Mouse (Mus musculus) forebrain, embryonic 15.5 days (tissue): ENCODE measurements around the gene Sufu. TPM values are rescaled to one million over a fixed set of nuclear protein-coding genes. Genes with fewer than 3 reads are reported as not detected.
A peak's percentile ranks its signal among the peaks of the same experiment; 100 is the strongest.

ENCODE experiments used
- ATAC-seq: fragments of 200-750 bp; cut with Nextera tagmentation; replicated peaks from 2 replicates; pipeline ENCODE4 v1.8.0; 2017; ENCODE audit warnings: mild to moderate bottlenecking, moderate TSS enrichment, moderate library complexity
- H3K27ac ChIP-seq: fragments of 300-500 bp; sonication (generic); replicated peaks from 2 replicates; pipeline ENCODE4 v1.5.1; 2015; ENCODE audit warnings: mild to moderate bottlenecking, inconsistent platforms
- H3K27me3 ChIP-seq: fragments of 300-500 bp; sonication (generic); 2 replicates; pipeline ENCODE4 v1.6.1; 2015; ENCODE audit warnings: inconsistent platforms
- H3K36me3 ChIP-seq: fragments of 300-500 bp; sonication (generic); 2 replicates; pipeline ENCODE4 v1.6.1; 2015; ENCODE audit warnings: mild to moderate bottlenecking, inconsistent platforms
- H3K4me1 ChIP-seq: fragments of 300-500 bp; sonication (generic); 2 replicates; pipeline ENCODE4 v1.6.1; 2015; ENCODE audit warnings: inconsistent platforms
- H3K4me2 ChIP-seq: fragments of 300-500 bp; sonication (generic); replicated peaks from 2 replicates; pipeline ENCODE4 v1.6.1; 2015; ENCODE audit warnings: mild to moderate bottlenecking, inconsistent platforms
- H3K4me3 ChIP-seq: fragments of 300-500 bp; sonication (generic); 2 replicates; pipeline ENCODE4 v1.5.1; 2015; ENCODE audit warnings: mild to moderate bottlenecking, inconsistent platforms
- H3K9ac ChIP-seq: fragments of 300-500 bp; sonication (generic); replicated peaks from 2 replicates; pipeline ENCODE4 v1.6.1; 2015; ENCODE audit warnings: mild to moderate bottlenecking, inconsistent platforms
- H3K9me3 ChIP-seq: fragments of 300-500 bp; sonication (generic); 2 replicates; pipeline ENCODE4 v1.6.1; 2016; ENCODE audit warnings: inconsistent platforms
- WGBS: fragments of 180-500 bp; shearing (Covaris S2); methylation state at CpG from one replicate; pipeline ENCODE4 v1.1.7; 2015; ENCODE audit warnings: mixed read lengths; 5-methylcytosine and 5-hydroxymethylcytosine counted together
- polyA plus RNA-seq: library from polyadenylated mRNA; unstranded; fragments of >200 nt; fragmentation: Nextera tagmentation; extraction: Ambion mirVana; gene quantifications from 2 replicates; pipeline ENCODE4 v1.2.1, GENCODE M21; 2015

The Sufu gene
- polyA plus RNA-seq, 1 experiment from 2014 or later, result 30.5 TPM

DNA sequence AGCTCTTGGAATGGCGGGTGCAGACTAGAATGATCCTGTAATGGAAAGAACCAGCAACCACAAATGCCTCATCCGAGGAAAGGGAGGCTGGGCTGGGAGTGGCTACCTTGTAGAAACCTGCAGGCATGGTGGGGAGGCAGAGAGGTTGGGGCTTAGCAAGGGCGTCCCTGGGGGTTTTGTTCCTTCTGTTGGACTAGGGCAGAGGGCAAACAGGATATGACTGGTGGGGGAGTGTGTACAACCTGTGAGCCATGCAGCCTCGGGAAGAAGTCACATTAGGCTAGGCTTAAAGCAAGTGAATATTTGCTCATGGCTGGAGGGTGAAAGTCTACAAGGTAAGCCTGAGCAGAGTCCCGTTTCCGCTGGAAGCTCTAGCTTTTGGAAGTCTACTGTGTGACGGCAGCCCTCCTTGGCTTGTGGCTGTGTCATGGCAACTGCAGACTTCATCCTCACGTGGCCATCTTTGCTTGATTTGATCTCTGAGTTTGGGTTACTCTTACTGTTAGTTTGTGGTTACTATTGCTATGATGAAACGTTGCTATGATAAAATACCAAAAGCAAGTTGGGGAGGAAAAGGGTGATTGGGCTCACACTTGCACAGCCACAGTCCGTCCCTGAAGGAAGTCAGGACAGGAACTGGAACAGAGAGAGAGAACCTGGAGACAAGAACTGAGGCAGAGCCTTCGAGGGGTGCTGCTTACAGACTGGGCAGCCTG, 33.2 kb upstream of the Sufu start:
- no peaks in the 10 kb centered on the region for H3K36me3 ChIP-seq
- ATAC-seq, result no peak
- no peak overlapping the region for H3K27ac ChIP-seq
- H3K9ac ChIP-seq, result no peak overlapping the region
- no peak overlapping the region for H3K4me2 ChIP-seq
- no peaks in the 10 kb centered on the region for H3K9me3 ChIP-seq
- WGBS, result 87% methylated on average over 11 of the region's 11 CpGs
- H3K27me3 ChIP-seq, result no peaks in the 10 kb centered on the region
- H3K4me3 ChIP-seq, result no peak overlapping the region
- no peaks in the 10 kb centered on the region for H3K4me1 ChIP-seq

DNA sequence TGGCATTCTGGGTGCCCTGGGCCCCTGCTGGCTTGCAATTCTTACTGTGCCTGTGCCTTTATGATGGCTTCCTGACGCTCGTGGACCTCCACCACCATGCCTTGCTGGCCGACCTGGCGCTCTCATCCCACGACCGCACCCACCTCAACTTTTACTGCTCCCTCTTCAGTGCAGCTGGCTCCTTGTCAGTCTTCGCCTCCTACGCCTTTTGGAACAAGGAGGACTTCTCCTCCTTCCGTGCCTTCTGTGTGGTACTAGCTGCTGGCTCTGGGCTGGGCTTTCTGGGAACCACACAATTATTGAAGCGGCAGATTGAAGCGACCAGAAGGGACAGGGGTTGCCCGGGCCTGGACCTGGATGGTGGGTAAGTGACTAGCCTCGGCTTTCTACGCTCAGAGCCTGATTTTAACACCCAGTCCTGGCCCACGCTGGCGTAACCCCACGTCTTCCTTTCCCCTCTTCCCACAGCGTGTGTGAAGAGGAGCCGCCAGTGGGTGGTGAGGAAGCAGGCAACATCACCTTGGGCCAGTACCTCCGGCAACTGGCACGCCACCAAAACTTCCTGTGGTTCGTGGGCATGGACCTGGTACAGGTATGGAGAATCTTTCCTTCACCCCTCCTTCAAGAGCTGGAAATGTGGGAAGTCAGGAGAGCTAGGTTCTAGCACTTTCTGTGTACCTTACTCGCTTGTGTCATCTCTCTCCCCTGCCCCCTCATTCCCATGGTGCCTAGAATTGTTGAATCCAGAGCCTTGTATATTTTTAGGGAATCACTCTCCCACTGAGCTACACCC, 28.7 kb upstream of the Sufu start:
- no peak overlapping the region for H3K4me2 ChIP-seq
- H3K9ac ChIP-seq, result no peak overlapping the region
- no peak for ATAC-seq
- no peak overlapping the region for H3K4me3 ChIP-seq
- no peaks in the 10 kb centered on the region for H3K36me3 ChIP-seq
- no peaks in the 10 kb centered on the region for H3K27me3 ChIP-seq
- 89% methylated on average over 23 of the region's 23 CpGs for WGBS
- no peaks in the 10 kb centered on the region for H3K9me3 ChIP-seq
- no peak overlapping the region for H3K27ac ChIP-seq
- no peaks in the 10 kb centered on the region for H3K4me1 ChIP-seq

DNA sequence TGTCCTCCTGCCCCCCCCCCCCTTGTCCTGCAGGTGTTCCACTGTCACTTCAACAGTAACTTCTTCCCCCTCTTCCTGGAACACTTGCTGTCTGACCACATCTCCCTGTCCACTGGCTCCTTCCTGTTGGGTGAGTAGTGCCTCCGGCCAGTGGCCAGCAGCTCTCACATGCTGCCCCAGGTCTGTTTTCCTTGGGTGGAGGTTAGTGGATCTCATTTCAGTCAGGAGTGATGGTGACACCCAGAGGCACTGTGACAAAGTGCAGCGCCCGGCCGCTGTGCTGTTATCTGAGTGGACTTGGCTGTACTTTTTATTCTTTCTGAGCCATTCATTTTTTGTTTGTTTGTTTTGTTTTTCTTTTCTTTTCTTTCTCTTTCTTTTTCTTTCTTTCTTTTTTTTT, 27.5 kb upstream of the Sufu start:
- Histone ChIP-seq H3K4me1 (peaks cover under 1% of the 10 kb centered on the region; the same call in 1 of the 2 replicates), H3K4me2 (no peak overlapping the region), H3K36me3 (no peaks in the 10 kb centered on the region), H3K27ac (no peak overlapping the region), H3K9me3 (no peaks in the 10 kb centered on the region), H3K9ac (no peak overlapping the region), H3K27me3 (no peaks in the 10 kb centered on the region), H3K4me3 (no peak overlapping the region)
- ATAC-seq, result no peak
- 30% methylated on average over 4 of the region's 4 CpGs for whole genome bisulfite sequencing

DNA sequence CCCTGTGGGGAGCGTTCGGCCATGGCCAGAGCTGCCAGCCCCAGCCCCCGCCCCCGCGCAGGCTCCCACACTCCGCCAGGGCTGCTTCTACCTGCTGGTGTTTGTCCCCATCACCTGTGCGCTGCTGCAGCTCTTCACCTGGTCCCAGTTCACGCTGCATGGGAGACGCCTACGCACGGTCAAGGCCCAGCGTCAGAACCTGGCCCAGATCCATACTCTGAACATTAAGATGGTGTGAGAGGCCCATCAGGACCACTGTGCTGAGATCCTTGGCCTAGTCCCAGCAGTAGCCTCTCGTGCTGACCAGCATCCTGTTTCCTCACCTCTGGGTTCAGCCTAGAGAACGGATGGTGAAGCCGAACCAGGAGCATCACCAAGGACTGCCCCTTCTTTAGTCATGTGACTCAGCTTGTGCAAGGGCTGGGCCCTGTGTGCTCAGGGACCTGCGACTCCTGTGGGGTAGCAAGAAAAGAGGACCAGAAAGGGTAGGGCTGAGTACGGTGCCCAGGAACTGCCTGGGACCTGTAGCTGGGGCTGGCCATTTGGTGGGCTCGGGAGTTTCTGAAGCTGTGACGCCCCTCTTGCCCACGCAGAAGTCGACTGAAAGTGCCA, 22.1 kb upstream of the Sufu start:
- ATAC-seq, result peak; percentile 59

DNA sequence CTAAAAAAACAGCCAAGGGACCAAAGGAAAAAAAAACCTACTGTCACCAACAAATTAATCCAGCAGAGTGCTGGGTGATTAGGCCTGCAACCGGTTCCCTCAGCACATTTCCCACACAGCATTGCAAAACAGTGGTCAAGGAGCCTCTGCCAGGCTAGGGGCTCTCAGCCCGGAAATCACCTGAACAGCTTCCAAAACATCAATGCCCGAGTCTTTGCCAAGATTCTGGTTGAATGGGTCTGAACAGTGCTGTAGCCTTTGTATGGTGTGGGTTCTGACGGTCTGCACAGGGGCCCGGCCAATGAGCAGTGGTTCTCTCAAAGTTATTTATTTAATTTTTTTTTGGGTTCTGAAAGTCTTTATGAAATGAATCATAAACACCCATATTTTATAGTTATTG, 21.2 kb upstream of the Sufu start:
- peaks cover 13% of the 10 kb centered on the region for H3K4me1 ChIP-seq
- H3K4me3 ChIP-seq, result no peak overlapping the region
- 27% methylated on average over 5 of the region's 5 CpGs for WGBS
- H3K27me3 ChIP-seq, result no peaks in the 10 kb centered on the region
- no peak overlapping the region for H3K9ac ChIP-seq
- H3K9me3 ChIP-seq, result no peaks in the 10 kb centered on the region
- peaks cover 43% of the 10 kb centered on the region for H3K36me3 ChIP-seq
- peak; percentile 55; the same call in 1 of the 2 replicates for ATAC-seq
- H3K27ac ChIP-seq, result peak overlapping the region; percentile 42
- no peak overlapping the region for H3K4me2 ChIP-seq

More for the DNA sequence above, 22.1 kb upstream of the Sufu start:
- Histone ChIP-seq H3K27ac (peak overlapping the region; percentile 42), H3K9me3 (no peaks in the 10 kb centered on the region), H3K4me1 (peaks cover 13% of the 10 kb centered on the region), H3K27me3 (no peaks in the 10 kb centered on the region), H3K4me2 (no peak overlapping the region), H3K9ac (no peak overlapping the region; the same call in 1 of the 2 replicates), H3K36me3 (peaks cover 34% of the 10 kb centered on the region), H3K4me3 (no peak overlapping the region)
- WGBS, result 48% methylated on average over 21 of the region's 21 CpGs

DNA sequence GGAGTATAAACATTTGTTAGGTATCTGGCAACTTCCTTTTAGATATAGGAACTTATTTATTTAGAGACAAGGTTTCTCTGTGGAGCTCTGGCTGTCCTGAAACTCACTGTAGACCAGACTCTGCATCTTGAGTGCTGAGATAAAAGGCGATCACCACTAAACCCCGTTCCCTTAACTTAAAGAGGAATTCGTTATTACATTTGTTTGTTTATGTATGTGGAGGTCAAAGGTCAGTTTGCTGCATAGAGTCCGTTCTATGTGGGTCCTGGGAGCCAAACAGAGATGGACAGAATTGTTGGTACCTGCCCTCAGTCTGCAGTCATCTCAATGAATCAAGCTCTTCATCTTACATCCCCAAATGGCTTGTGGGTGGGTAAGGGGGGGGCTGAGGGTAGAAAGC, 20.8 kb upstream of the Sufu start:
- H3K27ac ChIP-seq, result 0 out of 2 replicates have a peak overlapping the region, but pooled peaks have one; percentile 4
- peaks cover 13% of the 10 kb centered on the region for H3K4me1 ChIP-seq
- ATAC-seq, result no peak
- H3K27me3 ChIP-seq, result no peaks in the 10 kb centered on the region
- no peak overlapping the region for H3K4me2 ChIP-seq
- H3K9ac ChIP-seq, result no peak overlapping the region
- H3K4me3 ChIP-seq, result no peak overlapping the region
- H3K9me3 ChIP-seq, result no peaks in the 10 kb centered on the region
- H3K36me3 ChIP-seq, result peaks cover 48% of the 10 kb centered on the region
- 68% methylated on average over 4 of the region's 4 CpGs for WGBS

DNA sequence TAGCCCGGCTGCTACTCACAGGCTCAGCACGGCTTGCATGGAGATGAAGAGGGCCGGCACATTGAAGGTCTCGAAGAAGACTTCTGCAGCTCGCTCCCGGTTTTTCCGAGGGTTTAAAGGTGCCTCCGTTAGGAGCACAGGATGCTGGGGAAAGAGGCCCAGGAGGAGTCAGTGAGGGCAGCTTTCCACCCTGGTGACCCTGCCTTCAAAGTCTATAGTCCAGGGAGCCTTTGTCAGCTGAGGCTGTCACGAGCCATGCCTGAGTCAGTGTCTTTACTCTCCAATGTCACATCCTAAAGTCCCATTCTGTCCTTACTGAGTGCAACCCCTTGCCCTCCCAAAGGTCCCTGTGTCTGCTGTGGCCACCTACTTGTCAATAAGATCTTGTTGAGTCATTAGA, 14.4 kb upstream of the Sufu start:
- H3K9ac ChIP-seq, result no peak overlapping the region
- H3K9me3 ChIP-seq, result no peaks in the 10 kb centered on the region
- H3K4me1 ChIP-seq, result no peaks in the 10 kb centered on the region
- 90% methylated on average over 9 of the region's 9 CpGs for WGBS
- no peak for ATAC-seq
- peaks cover 93% of the 10 kb centered on the region for H3K36me3 ChIP-seq
- H3K4me3 ChIP-seq, result no peak overlapping the region
- no peaks in the 10 kb centered on the region for H3K27me3 ChIP-seq
- H3K4me2 ChIP-seq, result no peak overlapping the region
- no peak overlapping the region for H3K27ac ChIP-seq

DNA sequence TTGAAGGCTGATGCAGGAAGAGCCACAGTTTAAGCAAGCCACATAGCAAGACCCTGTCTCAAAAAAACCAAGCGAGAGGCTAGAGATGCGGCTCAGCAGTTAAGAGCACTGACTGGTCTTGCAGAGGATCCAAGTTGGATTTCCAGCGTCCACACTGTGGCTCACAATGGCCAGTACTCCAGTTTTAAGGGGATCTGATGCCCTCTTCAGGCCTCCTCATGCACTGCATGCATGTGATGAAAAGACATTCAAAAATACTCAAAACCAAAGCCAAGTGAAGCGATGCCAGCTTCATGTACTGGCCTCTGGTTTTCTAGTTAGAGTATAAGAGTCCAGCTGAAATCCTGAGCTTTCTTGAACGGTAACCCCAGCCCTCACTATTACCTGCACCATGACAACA, 6.8 kb upstream of the Sufu start:
- H3K9me3 ChIP-seq, result no peaks in the 10 kb centered on the region
- H3K27ac ChIP-seq, result no peak overlapping the region
- no peak overlapping the region for H3K4me3 ChIP-seq
- ATAC-seq, result no peak
- peaks cover 24% of the 10 kb centered on the region for H3K36me3 ChIP-seq
- H3K4me2 ChIP-seq, result no peak overlapping the region
- peaks cover 20% of the 10 kb centered on the region for H3K4me1 ChIP-seq
- no peak overlapping the region for H3K9ac ChIP-seq
- no peaks in the 10 kb centered on the region for H3K27me3 ChIP-seq
- 81% methylated on average over 5 of the region's 5 CpGs for WGBS

DNA sequence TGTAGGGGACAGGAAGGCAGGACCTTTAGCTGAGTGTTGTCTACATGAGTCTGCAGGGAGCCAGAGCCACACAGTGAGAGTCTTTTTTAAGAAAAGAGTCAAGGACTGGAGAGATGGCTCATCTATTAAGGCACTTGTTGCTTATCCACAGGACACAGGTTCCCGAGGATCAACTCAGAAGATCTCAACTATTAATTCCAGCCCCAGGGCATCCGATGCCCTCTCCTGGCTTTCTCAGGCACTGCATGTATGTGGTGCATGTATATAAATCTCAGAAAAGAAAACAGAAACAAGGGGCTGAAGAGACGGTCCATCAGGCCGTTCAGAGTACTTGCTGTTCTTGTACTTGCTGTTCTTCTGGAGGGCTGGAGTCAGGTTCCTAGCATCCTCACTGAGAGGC, 4.7 kb upstream of the Sufu start:
- H3K36me3 ChIP-seq, result peaks cover 9% of the 10 kb centered on the region
- no peaks in the 10 kb centered on the region for H3K9me3 ChIP-seq
- H3K27ac ChIP-seq, result no peak overlapping the region
- H3K27me3 ChIP-seq, result no peaks in the 10 kb centered on the region
- no peak for ATAC-seq
- no peak overlapping the region for H3K9ac ChIP-seq
- no peak overlapping the region for H3K4me2 ChIP-seq
- peaks cover 28% of the 10 kb centered on the region for H3K4me1 ChIP-seq
- H3K4me3 ChIP-seq, result no peak overlapping the region
- 38% methylated on average over 4 of the region's 4 CpGs for WGBS

DNA sequence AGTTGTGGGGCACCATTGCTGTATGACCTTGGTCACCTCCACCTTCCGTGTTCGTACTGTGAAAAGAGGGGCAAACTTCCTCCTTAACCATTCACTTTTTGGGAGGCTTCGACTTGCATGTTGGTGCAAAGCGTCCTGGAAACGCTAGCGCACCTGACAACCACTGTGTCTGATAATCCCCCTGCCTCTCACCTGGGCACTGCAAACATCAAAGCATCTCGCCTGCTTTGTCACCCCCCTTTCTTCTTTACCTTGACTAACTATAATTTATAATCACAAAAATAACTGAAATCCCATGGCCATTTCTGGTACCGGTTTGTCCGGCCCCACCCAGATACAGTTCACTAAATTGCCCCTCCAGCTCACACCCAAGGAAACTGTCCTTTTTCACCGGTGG, 2.0 kb upstream of the Sufu start:
- Histone ChIP-seq H3K9me3 (no peaks in the 10 kb centered on the region), H3K36me3 (peaks cover 3% of the 10 kb centered on the region; the same call in 1 of the 2 replicates), H3K27me3 (no peaks in the 10 kb centered on the region), H3K27ac (no peak overlapping the region), H3K4me3 (peak overlapping the region; percentile 92), H3K4me1 (peaks cover 49% of the 10 kb centered on the region), H3K4me2 (peak overlapping the region; percentile 91), H3K9ac (peak overlapping the region; percentile 52)
- no peak for ATAC-seq
- WGBS, result 8% methylated on average over 10 of the region's 10 CpGs

DNA sequence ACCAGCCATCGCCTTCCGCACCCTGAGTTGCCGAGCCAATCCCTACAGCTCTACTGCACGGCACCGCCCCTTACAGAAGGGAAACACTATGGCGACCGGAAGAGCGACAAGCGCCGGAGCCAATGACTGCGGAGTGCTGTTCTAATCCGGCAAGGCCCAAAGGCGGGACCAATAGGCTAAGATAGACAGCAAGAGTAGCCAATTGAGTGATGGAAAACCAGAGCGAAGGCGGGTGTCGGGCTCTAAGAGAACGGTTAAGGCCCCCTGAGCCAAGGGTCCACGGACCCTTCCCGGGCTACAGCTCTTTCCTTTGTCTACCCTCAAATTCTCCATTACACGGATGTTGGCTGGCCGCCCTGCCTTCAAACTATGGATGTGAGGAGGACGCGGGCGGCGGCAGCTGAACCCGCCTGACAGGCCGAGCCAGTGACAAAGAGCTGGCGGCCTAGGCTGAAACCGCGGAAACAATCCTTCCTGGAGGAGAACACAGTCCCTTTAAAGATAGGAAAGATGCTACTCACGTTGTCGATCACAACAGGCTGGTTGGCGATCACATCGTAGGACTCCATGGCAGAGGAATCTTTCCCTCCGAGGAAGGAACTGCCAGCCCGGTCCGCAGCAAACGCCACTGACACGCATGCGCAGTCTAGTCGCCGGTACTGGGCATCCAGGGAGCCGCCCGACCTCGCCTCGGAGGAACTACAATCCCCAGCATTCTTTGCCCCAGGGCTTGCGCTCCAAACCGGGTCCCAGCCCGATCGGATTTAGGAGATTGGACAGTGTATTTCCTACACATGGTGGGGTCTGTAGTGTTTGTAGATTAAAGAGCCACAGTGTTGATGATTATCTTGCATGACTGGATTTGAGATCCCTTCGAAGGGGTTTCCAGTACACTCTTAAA, 1.3 kb upstream of the Sufu start, which contains the start of gene Actr1a:
Gene Actr1a (minus strand): TSS at position 640 of the 901 bp plus-strand sequence.
- under 1% methylated on average over 51 of the region's 51 CpGs for WGBS
- peak within 1 kb of the TSS; percentile 93 for H3K27ac ChIP-seq
- peaks cover 49% of the 10 kb centered on the region for H3K4me1 ChIP-seq

More for the DNA sequence above, 1.3 kb upstream of the Sufu start, which contains the start of gene Actr1a:
- H3K9me3 ChIP-seq, result no peaks in the 10 kb centered on the region
- H3K36me3 ChIP-seq, result no peaks in the 10 kb centered on the region
- peak within 1 kb of the TSS; percentile 94 for H3K4me2 ChIP-seq
- peak within 1 kb of the TSS; percentile 93 for H3K4me3 ChIP-seq
- H3K27me3 ChIP-seq, result no peaks in the 10 kb centered on the region
- peak; percentile 97 for ATAC-seq
- peak within 1 kb of the TSS; percentile 94 for H3K9ac ChIP-seq
